8 mouse cellular contexts compared by ENCODE assay signal in genomic region chr15:102202971-102203834, GRCm38 (mm10). TPM values are rescaled to one million over a fixed set of nuclear protein-coding genes. Genes with fewer than 3 reads are reported as not detected.
DNase-seq lines count a peak whose midpoint lies in the region; ATAC-seq lines count a peak whose summit lies in the region.

Gene Zfp740, plus strand, starts transcription at chr15:102203249.

- H3K4me1 ChIP-seq in hindbrain, embryonic 13.5 days (replicated peaks): peaks cover 53% of the 10 kb centered on the region

- H3K27me3 ChIP-seq in hindbrain, embryonic 13.5 days: no peaks in the 10 kb centered on the region

- peak; percentile 95 for ATAC-seq in hindbrain, embryonic 13.5 days (ENCODE audit: low FRiP score)

- H3K9ac ChIP-seq in hindbrain, embryonic 13.5 days: peak within 1 kb of the TSS; percentile 87

- under 1% methylated on average over 46 of the region's 68 CpGs for WGBS in hindbrain, embryonic 13.5 days

- peak within 1 kb of the TSS; percentile 98 for H3K27ac ChIP-seq in hindbrain, embryonic 13.5 days

- peaks cover 26% of the 10 kb centered on the region for H3K36me3 ChIP-seq in hindbrain, embryonic 13.5 days

- peak within 1 kb of the TSS; percentile 72 for H3K4me3 ChIP-seq in hindbrain, embryonic 13.5 days

- no peaks in the 10 kb centered on the region for H3K9me3 ChIP-seq in hindbrain, embryonic 13.5 days

- peak within 1 kb of the TSS; percentile 79 for H3K4me2 ChIP-seq in hindbrain, embryonic 13.5 days

- peak; percentile 98 for DNase-seq in NIH3T3 (ENCODE audit: low read depth)
- DNase-seq in cerebellum, postnatal 10 days: peak; percentile 98 to 99
- DNase-seq in frontal cortex, postnatal 14 days (ENCODE audit: low spot score in 2 of 2): peak; percentile 89
- peak; percentile 76 to 88 for DNase-seq in layer of hippocampus, postnatal 25 days (ENCODE audit: extremely low spot score in 1 of 2, low spot score in 1 of 2)
- peak; percentile 97 for DNase-seq in lung, postnatal 25 days (ENCODE audit: low spot score)
- DNase-seq in retina, embryonic 14.5 days (ENCODE audit: low spot score): peak; percentile 96
- DNase-seq in thymus, postnatal 4 days: peak; percentile 97

RNA-seq across cellular contexts. Expression of gene Zfp740, which starts in this region (rescaled TPM):
- 68.8 and 71.7 TPM in 2 replicates for polyA plus RNA-seq in hindbrain, embryonic 13.5 days (2015; fragmentation: Nextera tagmentation; extraction: Ambion mirVana)
- total RNA-seq in layer of hippocampus, postnatal 25 days (2021): 10 to 100 TPM; 66.6 to 70.2 TPM

Comparison
In these comparisons a context has a peak if more than half of its experiments do, and no peak if none do; other contexts are left out.
1. Peak in every context shown above with its lines: DNase-seq, ATAC-seq, H3K4me3 ChIP-seq and H3K27ac ChIP-seq.